Mouse (Mus musculus) stomach, postnatal 0 days (tissue): ENCODE measurements at regions not wholly inside any gene's neighbourhood (a gene's known extent, or its start where the extent isn't known, plus 50 kb on each side); places are given as distances from the start of the nearest gene placed in this dataset.

ENCODE experiments used
- CTCF ChIP-seq: IDR thresholded peaks from 2 replicates; pipeline ENCODE4 v1.5.1; 2016; ENCODE audit warnings: antibody characterized with exemption, low read depth, mild to moderate bottlenecking, moderate library complexity
- EP300 ChIP-seq: optimal IDR thresholded peaks from 2 replicates; pipeline ENCODE3; 2016; ENCODE audit warnings: antibody characterized with exemption

- TF ChIP-seq CTCF (no peak), EP300 (no peak)
Measured at GRCm38 (mm10) chr3:37858624-37859302, 134.5 kb upstream of the Gm5148 start.
